Mouse (Mus musculus): ENCODE data around the gene Gm20547. TPM values are rescaled to one million over a fixed set of nuclear protein-coding genes. Genes with fewer than 3 reads are reported as not detected.
A peak's percentile ranks its signal among the peaks of the same experiment; 100 is the strongest.

Gm20547 gene
- total and polyA plus RNA-seq, 3 experiments, result 0.03 TPM; not detected in 2

GRCm38 (mm10) chr17:34850517-34851125 is 31.2 kb downstream of the Gm20547 start:
- Histone ChIP-seq H3K9ac (ENCODE audit: control insufficient read depth, low read depth, low read length, poor library complexity, severe bottlenecking) (peak overlapping the region; percentile 86), H3K4me1 (ENCODE audit: control insufficient read depth in 1 of 2, insufficient read depth in 2 of 2, low read length in 2 of 2) (peaks cover 0 to 3% of the 10 kb centered on the region in 2 experiments; a peak in 2 of 4 replicates), H3K27ac (ENCODE audit: control insufficient read depth, low read depth, low read length) (peak overlapping the region; percentile 34; the same call in 1 of the 2 replicates), H3K27me3 (ENCODE audit: control insufficient read depth in 1 of 2, insufficient read depth in 2 of 2, low read length in 2 of 2) (no peaks in the 10 kb centered on the region), H3K36me3 (ENCODE audit: control insufficient read depth in 1 of 2, insufficient read depth in 2 of 2, low read length in 2 of 2) (peaks cover 1 to 5% of the 10 kb centered on the region in 2 experiments), H3K79me2 (ENCODE audit: control insufficient read depth, insufficient read depth, low read length, poor library complexity) (peaks cover 15% of the 10 kb centered on the region), H3K4me3 (ENCODE audit: control insufficient read depth in 1 of 2, insufficient read depth in 1 of 2, low read depth in 2 of 2, low read length in 2 of 2) (peak overlapping the region; percentile 59 to 80), H3K9me3 (replicated peaks; ENCODE audit: insufficient read depth, low read length) (no peaks in the 10 kb centered on the region)
- TF ChIP-seq UBTF (IDR thresholded peaks at IDR 0.05; ENCODE audit: borderline replicate concordance, insufficient read depth, low read depth, low read length) (0 out of 2 replicates have a peak, but pooled peaks have one; percentile 33), ZC3H11A (IDR thresholded peaks at IDR 0.05; ENCODE audit: low read depth, low read length) (no peak)
- peak; percentile 55 for DNase-seq (ENCODE audit: low read depth, low spot score)

DNA sequence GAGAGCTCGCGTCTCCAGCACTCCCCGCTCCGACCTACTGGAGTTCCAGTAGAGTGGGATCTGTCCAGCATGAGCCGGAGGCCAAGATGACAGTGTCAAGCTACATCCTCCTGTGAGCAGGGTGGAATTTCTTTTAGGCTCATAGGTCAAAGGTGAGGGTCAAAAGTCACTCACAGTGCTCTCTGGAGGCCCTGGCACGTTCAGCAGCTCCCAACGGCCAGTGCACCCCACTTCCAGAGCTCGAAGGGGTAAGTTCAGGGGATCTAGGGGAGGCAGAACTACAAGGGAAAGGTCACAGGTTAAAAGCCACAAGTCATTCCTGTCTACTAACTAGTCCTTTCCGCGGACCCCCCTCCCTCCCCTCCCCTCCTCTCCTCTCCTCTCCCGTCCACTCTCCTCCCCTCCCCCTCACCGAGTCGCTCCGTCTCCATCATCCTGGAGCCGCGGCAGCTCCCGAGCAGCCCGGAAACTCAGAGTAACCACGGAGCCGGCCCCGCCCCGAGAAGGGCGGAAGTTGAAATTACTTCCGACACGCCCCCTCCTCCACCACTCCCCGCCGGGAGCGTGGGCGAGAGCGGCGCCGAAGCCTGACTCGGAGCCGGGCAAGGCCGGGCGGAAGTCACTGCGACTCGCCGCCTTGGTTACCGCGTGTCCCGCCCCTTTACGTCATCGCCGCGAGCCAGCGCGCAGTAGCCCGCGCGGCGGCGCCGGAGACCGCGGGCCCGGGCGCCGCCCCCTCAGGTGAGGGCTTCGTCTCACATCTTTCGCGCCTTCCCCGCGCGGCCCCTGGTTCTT is 31.9 kb downstream of the Gm20547 start, which contains the start of the genes Skiv2l and Nelfe:
Skiv2l (minus strand) TSS at position 489 of the 795 bp plus-strand sequence.
Nelfe (plus strand) TSS at position 670 of the 795 bp plus-strand sequence.
- Histone ChIP-seq H3K9ac (ENCODE audit: control insufficient read depth, low read depth, low read length, poor library complexity, severe bottlenecking) (peak within 1 kb of the TSS; percentile 86), H3K79me2 (ENCODE audit: control insufficient read depth, insufficient read depth, low read length, poor library complexity) (peaks cover 15% of the 10 kb centered on the region), H3K27ac (ENCODE audit: control insufficient read depth, low read depth, low read length) (peak within 1 kb of the TSS; percentile 34; the same call in 1 of the 2 replicates), H3K9me3 (replicated peaks; ENCODE audit: insufficient read depth, low read length) (no peaks in the 10 kb centered on the region), H3K4me1 (ENCODE audit: control insufficient read depth in 1 of 2, insufficient read depth in 2 of 2, low read length in 2 of 2) (peaks cover 0 to 3% of the 10 kb centered on the region in 2 experiments; a peak in 2 of 4 replicates), H3K4me3 (ENCODE audit: control insufficient read depth in 1 of 2, insufficient read depth in 1 of 2, low read depth in 2 of 2, low read length in 2 of 2) (peak within 1 kb of the TSS; percentile 72 to 80), H3K36me3 (ENCODE audit: control insufficient read depth in 1 of 2, insufficient read depth in 2 of 2, low read length in 2 of 2) (peaks cover 1 to 5% of the 10 kb centered on the region in 2 experiments), H3K27me3 (ENCODE audit: control insufficient read depth in 1 of 2, insufficient read depth in 2 of 2, low read length in 2 of 2) (no peaks in the 10 kb centered on the region)
- peak; percentile 98 for DNase-seq (ENCODE audit: low read depth, low spot score)
- TF ChIP-seq JUND (IDR thresholded peaks at IDR 0.05; ENCODE audit: low read depth, low read length) (no peak), TCF12 (IDR thresholded peaks at IDR 0.05; ENCODE audit: low read depth, low read length) (peak; percentile 52; the same call in 1 of the 2 replicates), MAX (IDR thresholded peaks at IDR 0.05; ENCODE audit: low read length) (peak; percentile 81), ZC3H11A (IDR thresholded peaks at IDR 0.05; ENCODE audit: low read depth, low read length) (no peak), TBP (IDR thresholded peaks at IDR 0.05; ENCODE audit: low read depth, low read length) (0 out of 2 replicates have a peak, but pooled peaks have one; percentile 4), SMC3 (IDR thresholded peaks at IDR 0.05; ENCODE audit: low read depth, low read length) (no peak), CTCF (IDR thresholded peaks at IDR 0.05 in 2 of 3, conservative IDR thresholded peaks at IDR 0.05 in 1 of 3; ENCODE audit: control insufficient read depth in 1 of 3, insufficient read depth in 1 of 3, low read depth in 2 of 3, low read length in 3 of 3, poor library complexity in 1 of 3, severe bottlenecking in 1 of 3) (no peak), RAD21 (IDR thresholded peaks at IDR 0.05; ENCODE audit: low read depth, low read length) (no peak), BHLHE40 (IDR thresholded peaks at IDR 0.05; ENCODE audit: borderline replicate concordance, low read depth, low read length) (no peak), MEF2A (IDR thresholded peaks at IDR 0.05; ENCODE audit: extremely low read depth, insufficient replicate concordance, low read depth, low read length, poor library complexity, severe bottlenecking) (0 out of 2 replicates have a peak, but pooled peaks have one; percentile 37), RCOR1 (IDR thresholded peaks at IDR 0.05; ENCODE audit: low read depth, low read length) (no peak), GABPA (IDR thresholded peaks at IDR 0.05; ENCODE audit: low read depth, low read length) (no peak), MYB (IDR thresholded peaks at IDR 0.05; ENCODE audit: low read depth, low read length) (no peak), MAFK (IDR thresholded peaks at IDR 0.05; ENCODE audit: borderline replicate concordance, low read depth, low read length) (no peak), TAL1 (IDR thresholded peaks at IDR 0.05; ENCODE audit: low read length) (no peak), POLR2A (IDR thresholded peaks at IDR 0.05; ENCODE audit: control insufficient read depth in 1 of 2, insufficient read depth in 1 of 2, low read depth in 1 of 2, low read length in 2 of 2, poor library complexity in 1 of 2) (peak; percentile 46 to 70; a peak in 2 of 4 replicates), POLR2AphosphoS5 (IDR thresholded peaks at IDR 0.05; ENCODE audit: borderline replicate concordance, low read depth, low read length) (no peak), KAT2A (conservative IDR thresholded peaks at IDR 0.05; ENCODE audit: low read depth, low read length) (peak; percentile 88; the same call in 1 of the 2 replicates), NELFE (IDR thresholded peaks at IDR 0.05; ENCODE audit: low read depth, low read length) (peak; percentile 68), ZNF384 (IDR thresholded peaks at IDR 0.05; ENCODE audit: low read depth, low read length) (no peak), ZMIZ1 (IDR thresholded peaks at IDR 0.05; ENCODE audit: low read depth, low read length) (no peak), MAZ (IDR thresholded peaks at IDR 0.05; ENCODE audit: low read depth, low read length) (peak; percentile 75; the same call in 1 of the 2 replicates), USF1 (IDR thresholded peaks at IDR 0.05; ENCODE audit: low read depth, low read length) (no peak), GATA1 (IDR thresholded peaks at IDR 0.05; ENCODE audit: low read depth, low read length) (no peak), SIN3A (IDR thresholded peaks at IDR 0.05; ENCODE audit: low read length) (peak; percentile 99), POLR2AphosphoS2 (IDR thresholded peaks at IDR 0.05; ENCODE audit: low read length) (peak; percentile 45; the same call in 1 of the 2 replicates), UBTF (IDR thresholded peaks at IDR 0.05; ENCODE audit: borderline replicate concordance, insufficient read depth, low read depth, low read length) (peak; percentile 72; the same call in 1 of the 2 replicates), ETS1 (IDR thresholded peaks at IDR 0.05; ENCODE audit: low read depth, low read length) (peak; percentile 51; the same call in 1 of the 2 replicates)

All from MEL (cell line).